7 mouse cellular contexts compared by ENCODE assay signal in genomic region chr9:114400588-114400948, GRCm38 (mm10). TPM values are rescaled to one million over a fixed set of nuclear protein-coding genes. Genes with fewer than 3 reads are reported as not detected.
DNase-seq lines count a peak whose midpoint lies in the region; ATAC-seq and TF ChIP-seq lines count a peak whose summit lies in the region.

No protein-coding gene starts in this region.

- peaks cover 4% of the 10 kb centered on the region; the same call in 1 of the 2 replicates for H3K4me1 ChIP-seq in lung, postnatal 0 days (ENCODE audit: insufficient read depth, low read depth, low read length)
- peaks cover 14% of the 10 kb centered on the region for H3K4me1 ChIP-seq in forebrain, embryonic 10.5 days
- H3K4me1 ChIP-seq in limb, embryonic 10.5 days: peaks cover 14% of the 10 kb centered on the region
- H3K4me1 ChIP-seq in olfactory bulb, adult 2 months (ENCODE audit: control insufficient read depth, insufficient read depth, low read length): peaks cover 6% of the 10 kb centered on the region

- no peak for TF ChIP-seq EP300 in lung, postnatal 0 days (IDR thresholded peaks at IDR 0.05)

- peak overlapping the region; percentile 89; the same call in 1 of the 2 replicates for H3K9ac ChIP-seq in lung, postnatal 0 days (replicated peaks; ENCODE audit: low read depth)

- DNase-seq in lung, postnatal 0 days (ENCODE audit: low spot score): peak; percentile 36
- DNase-seq in lung, postnatal 10 days: no peak
- no peak for DNase-seq in forebrain, embryonic 10.5 days (ENCODE audit: extremely low spot score, low spot score)
- DNase-seq in limb, embryonic 10.5 days (ENCODE audit: low spot score): no peak
- DNase-seq in adrenal gland, adult 18-20 months (ENCODE audit: low spot score in 2 of 2): no peak

- peak overlapping the region; percentile 88 for H3K4me3 ChIP-seq in lung, postnatal 0 days (ENCODE audit: low read depth, low read length)
- H3K4me3 ChIP-seq in forebrain, embryonic 10.5 days: peak overlapping the region; percentile 75
- H3K4me3 ChIP-seq in limb, embryonic 10.5 days: peak overlapping the region; percentile 68
- peak overlapping the region; percentile 62 for H3K4me3 ChIP-seq in olfactory bulb, adult 2 months (ENCODE audit: insufficient read depth, low read depth, low read length)

- no peaks in the 10 kb centered on the region for H3K27me3 ChIP-seq in lung, postnatal 0 days (replicated peaks; ENCODE audit: insufficient read depth, low read length)
- no peaks in the 10 kb centered on the region for H3K27me3 ChIP-seq in forebrain, embryonic 10.5 days (ENCODE audit: poor library complexity, severe bottlenecking)
- no peaks in the 10 kb centered on the region for H3K27me3 ChIP-seq in limb, embryonic 10.5 days (ENCODE audit: low read depth, poor library complexity, severe bottlenecking)

- peak overlapping the region; percentile 95 for H3K27ac ChIP-seq in lung, postnatal 0 days (ENCODE audit: low read length)
- H3K27ac ChIP-seq in forebrain, embryonic 10.5 days: peak overlapping the region; percentile 89
- H3K27ac ChIP-seq in limb, embryonic 10.5 days: peak overlapping the region; percentile 87
- peak overlapping the region; percentile 13; the same call in 1 of the 2 replicates for H3K27ac ChIP-seq in olfactory bulb, adult 2 months (ENCODE audit: insufficient read depth, low read depth, low read length)

- H3K9me3 ChIP-seq in lung, postnatal 0 days (ENCODE audit: low read length): no peaks in the 10 kb centered on the region
- peaks cover 18% of the 10 kb centered on the region for H3K9me3 ChIP-seq in forebrain, embryonic 10.5 days
- peaks cover 2% of the 10 kb centered on the region; the same call in 1 of the 2 replicates for H3K9me3 ChIP-seq in limb, embryonic 10.5 days (replicated peaks)

- H3K36me3 ChIP-seq in lung, postnatal 0 days (ENCODE audit: insufficient read depth, low read length): peaks cover 4% of the 10 kb centered on the region; the same call in 1 of the 2 replicates
- peaks cover 22% of the 10 kb centered on the region for H3K36me3 ChIP-seq in forebrain, embryonic 10.5 days (replicated peaks)
- H3K36me3 ChIP-seq in limb, embryonic 10.5 days: peaks cover 18% of the 10 kb centered on the region

- WGBS in lung, postnatal 0 days: 10% methylated on average over 5 of the region's 5 CpGs
- WGBS in forebrain, embryonic 10.5 days: 28% methylated on average over 5 of the region's 5 CpGs
- 26% methylated on average over 5 of the region's 5 CpGs for WGBS in limb, embryonic 10.5 days
- WGBS in olfactory bulb, adult 2 months: 16% methylated on average over 5 of the region's 5 CpGs

- TF ChIP-seq POLR2A in olfactory bulb, adult 2 months (IDR thresholded peaks at IDR 0.05; ENCODE audit: insufficient read depth, low read depth, low read length): no peak

- no peak for ATAC-seq in lung, postnatal 0 days
- ATAC-seq in cerebellum, adult (ENCODE audit: insufficient number of reproducible peaks, low FRiP score, low TSS enrichment): no peak

- TF ChIP-seq CTCF in lung, postnatal 0 days (IDR thresholded peaks at IDR 0.05): no peak
- no peak for TF ChIP-seq CTCF in olfactory bulb, adult 2 months (IDR thresholded peaks at IDR 0.05; ENCODE audit: insufficient read depth, low read depth, low read length)

- H3K4me2 ChIP-seq in lung, postnatal 0 days (replicated peaks; ENCODE audit: low read depth, low read length): peak overlapping the region; percentile 79

RNA-seq across cellular contexts. Expression of gene Glb1, which starts 0.3 kb away (rescaled TPM):
- 23.3 and 23.4 TPM in 2 replicates for polyA plus RNA-seq in lung, postnatal 0 days (2015; fragmentation: Nextera tagmentation; extraction: Ambion mirVana)
- 22.6 and 22.8 TPM in 2 replicates for polyA plus RNA-seq in forebrain, embryonic 10.5 days (2016; fragmentation: Nextera tagmentation; extraction: Ambion mirVana)
- polyA plus RNA-seq in limb, embryonic 10.5 days (2016; fragmentation: Nextera tagmentation; extraction: Ambion mirVana): 19.2 and 22.3 TPM in 2 replicates
- polyA plus RNA-seq in olfactory bulb, adult 2 months (2012; ENCODE audit: insufficient read depth, insufficient read length, low replicate concordance, missing spikeins): not detected in 2 replicates
- total RNA-seq in adrenal gland, adult 18-20 months (2021): 10 to 100 TPM; 22.9 to 29.5 TPM

RNA-seq across cellular contexts. Expression of gene Tmppe, which starts 0.3 kb away (rescaled TPM):
- 5.5 TPM in 2 replicates for polyA plus RNA-seq in lung, postnatal 0 days (2015; fragmentation: Nextera tagmentation; extraction: Ambion mirVana)
- polyA plus RNA-seq in forebrain, embryonic 10.5 days (2016; fragmentation: Nextera tagmentation; extraction: Ambion mirVana): 10.1 and 10.7 TPM in 2 replicates
- polyA plus RNA-seq in limb, embryonic 10.5 days (2016; fragmentation: Nextera tagmentation; extraction: Ambion mirVana): 10.7 and 11.2 TPM in 2 replicates
- polyA plus RNA-seq in olfactory bulb, adult 2 months (2012; ENCODE audit: insufficient read depth, insufficient read length, low replicate concordance, missing spikeins): not detected in 2 replicates
- total RNA-seq in adrenal gland, adult 18-20 months (2021): 1 to 10 TPM; 5.4 to 6.3 TPM

RNA-seq across cellular contexts. Expression of gene Crtap, which starts 10.1 kb away (rescaled TPM):
- 83.8 and 84.8 TPM in 2 replicates for polyA plus RNA-seq in lung, postnatal 0 days (2015; fragmentation: Nextera tagmentation; extraction: Ambion mirVana)
- 30.7 and 31.6 TPM in 2 replicates for polyA plus RNA-seq in forebrain, embryonic 10.5 days (2016; fragmentation: Nextera tagmentation; extraction: Ambion mirVana)
- 47.3 and 55.4 TPM in 2 replicates for polyA plus RNA-seq in limb, embryonic 10.5 days (2016; fragmentation: Nextera tagmentation; extraction: Ambion mirVana)
- polyA plus RNA-seq in olfactory bulb, adult 2 months (2012; ENCODE audit: insufficient read depth, insufficient read length, low replicate concordance, missing spikeins): not detected in 2 replicates
- 10 to 100 TPM; 95.3 to 98.3 TPM for total RNA-seq in adrenal gland, adult 18-20 months (2021)

Comparison
In these comparisons a context has a peak if more than half of its experiments do, and no peak if none do; other contexts are left out.
1. H3K27ac ChIP-seq: peak in every context shown above with its lines; median percentile 95 in lung, postnatal 0 days; 89 in forebrain, embryonic 10.5 days; 87 in limb, embryonic 10.5 days; 13 in olfactory bulb, adult 2 months.
2. RNA of gene Crtap, which starts 10.1 kb away (polyA plus RNA-seq): 83.8 to 84.8 TPM in lung, postnatal 0 days, 47.3 to 55.4 TPM in limb, embryonic 10.5 days and 30.7 to 31.6 TPM in forebrain, embryonic 10.5 days; not detected in olfactory bulb, adult 2 months; every median in the first group is over 10 times any median in the second.
3. Peak in every context shown above with its lines, with median percentiles within 50 percentile points of each other: H3K4me3 ChIP-seq.